Mouse (Mus musculus): Measurements from ENCODE around the gene Wdr41. TPM values are rescaled to one million over a fixed set of nuclear protein-coding genes. Genes with fewer than 3 reads are reported as not detected.

Wdr41 gene
- polyA plus RNA-seq, 1 experiment from 2014 or later: 7.4 TPM

- 61% methylated on average over 1 of the region's 1 CpGs for WGBS (ENCODE audit: insufficient replicate concordance)
- no peak for ATAC-seq
- no peaks in the 10 kb centered on the region for H3K9me3 ChIP-seq (ENCODE audit: low read length)
- H3K4me1 ChIP-seq (ENCODE audit: insufficient read depth): no peaks in the 10 kb centered on the region
- H3K4me2 ChIP-seq (ENCODE audit: low read depth, low read length): no peak overlapping the region
- no peaks in the 10 kb centered on the region for H3K36me3 ChIP-seq (replicated peaks; ENCODE audit: insufficient read depth, low read length)
- no peak overlapping the region for H3K4me3 ChIP-seq (ENCODE audit: low read depth, low read length)
- DNase-seq: no peak
- H3K27me3 ChIP-seq (ENCODE audit: insufficient read depth, low read length): no peaks in the 10 kb centered on the region
- H3K9ac ChIP-seq (replicated peaks): no peak overlapping the region
- no peak overlapping the region for H3K27ac ChIP-seq (ENCODE audit: low read depth)
- no peak for TF ChIP-seq EP300 (IDR thresholded peaks at IDR 0.05; ENCODE audit: low read depth)
- TF ChIP-seq CTCF (IDR thresholded peaks at IDR 0.05; ENCODE audit: low read depth): peak; percentile 35
Observed at GRCm38 (mm10) chr13:94957965-94958364, 18.2 kb upstream of the Wdr41 start.

- Histone ChIP-seq H3K4me1 (ENCODE audit: insufficient read depth) (no peaks in the 10 kb centered on the region), H3K9me3 (ENCODE audit: low read length) (no peaks in the 10 kb centered on the region), H3K4me3 (ENCODE audit: low read depth, low read length) (no peak overlapping the region), H3K27me3 (ENCODE audit: insufficient read depth, low read length) (no peaks in the 10 kb centered on the region), H3K27ac (ENCODE audit: low read depth) (no peak overlapping the region), H3K4me2 (ENCODE audit: low read depth, low read length) (no peak overlapping the region), H3K36me3 (replicated peaks; ENCODE audit: insufficient read depth, low read length) (no peaks in the 10 kb centered on the region), H3K9ac (replicated peaks) (no peak overlapping the region)
- 77% methylated on average over 9 of the region's 9 CpGs for WGBS (ENCODE audit: insufficient replicate concordance)
- ATAC-seq (no peak), DNase-seq (no peak)
- TF ChIP-seq EP300 (IDR thresholded peaks at IDR 0.05; ENCODE audit: low read depth): no peak
- no peak for TF ChIP-seq CTCF (IDR thresholded peaks at IDR 0.05; ENCODE audit: low read depth)
Observed at GRCm38 (mm10) chr13:94969992-94970553, 6.1 kb upstream of the Wdr41 start.

- H3K9me3 ChIP-seq (ENCODE audit: low read length): no peaks in the 10 kb centered on the region
- H3K4me1 ChIP-seq (ENCODE audit: insufficient read depth): peaks cover 7% of the 10 kb centered on the region
- H3K27me3 ChIP-seq (ENCODE audit: insufficient read depth, low read length): no peaks in the 10 kb centered on the region
- no peak for TF ChIP-seq CTCF (IDR thresholded peaks at IDR 0.05; ENCODE audit: low read depth)
- H3K27ac ChIP-seq (ENCODE audit: low read depth): no peak overlapping the region
- WGBS (ENCODE audit: insufficient replicate concordance): 21% methylated on average over 9 of the region's 9 CpGs
- no peak for DNase-seq
- no peaks in the 10 kb centered on the region for H3K36me3 ChIP-seq (replicated peaks; ENCODE audit: insufficient read depth, low read length)
- 0 out of 2 replicates have a peak overlapping the region, but pooled peaks have one; percentile 83 for H3K9ac ChIP-seq (replicated peaks)
- peak overlapping the region; percentile 76 for H3K4me3 ChIP-seq (ENCODE audit: low read depth, low read length)
- H3K4me2 ChIP-seq (ENCODE audit: low read depth, low read length): peak overlapping the region; percentile 78
- ATAC-seq: no peak
Observed at GRCm38 (mm10) chr13:94975828-94976218, 321 bp upstream of the Wdr41 start.

- Histone ChIP-seq H3K9ac (replicated peaks) (no peak overlapping the region), H3K9me3 (ENCODE audit: low read length) (no peaks in the 10 kb centered on the region), H3K36me3 (replicated peaks; ENCODE audit: insufficient read depth, low read length) (peaks cover 10% of the 10 kb centered on the region), H3K4me2 (ENCODE audit: low read depth, low read length) (no peak overlapping the region), H3K4me3 (ENCODE audit: low read depth, low read length) (no peak overlapping the region), H3K4me1 (ENCODE audit: insufficient read depth) (peaks cover 7% of the 10 kb centered on the region), H3K27ac (ENCODE audit: low read depth) (no peak overlapping the region), H3K27me3 (ENCODE audit: insufficient read depth, low read length) (no peaks in the 10 kb centered on the region)
- DNase-seq: no peak
- no peak for TF ChIP-seq EP300 (IDR thresholded peaks at IDR 0.05; ENCODE audit: low read depth)
- TF ChIP-seq CTCF (IDR thresholded peaks at IDR 0.05; ENCODE audit: low read depth): no peak
- 65% methylated on average over 7 of the region's 7 CpGs for WGBS (ENCODE audit: insufficient replicate concordance)
- no peak for ATAC-seq
Observed at GRCm38 (mm10) chr13:94979081-94979480, 2.9 kb downstream of the Wdr41 start.

- no peak overlapping the region for H3K4me2 ChIP-seq (ENCODE audit: low read depth, low read length)
- H3K27me3 ChIP-seq (ENCODE audit: insufficient read depth, low read length): no peaks in the 10 kb centered on the region
- DNase-seq (no peak), ATAC-seq (peak; percentile 36; the same call in 1 of the 2 replicates)
- no peak overlapping the region for H3K27ac ChIP-seq (ENCODE audit: low read depth)
- 57% methylated on average over 5 of the region's 5 CpGs for WGBS (ENCODE audit: insufficient replicate concordance)
- no peaks in the 10 kb centered on the region for H3K36me3 ChIP-seq (replicated peaks; ENCODE audit: insufficient read depth, low read length)
- H3K4me1 ChIP-seq (ENCODE audit: insufficient read depth): no peaks in the 10 kb centered on the region
- no peak overlapping the region for H3K9ac ChIP-seq (replicated peaks)
- no peaks in the 10 kb centered on the region for H3K9me3 ChIP-seq (ENCODE audit: low read length)
- TF ChIP-seq EP300 (IDR thresholded peaks at IDR 0.05; ENCODE audit: low read depth) (no peak), CTCF (IDR thresholded peaks at IDR 0.05; ENCODE audit: low read depth) (no peak)
- H3K4me3 ChIP-seq (ENCODE audit: low read depth, low read length): no peak overlapping the region
Observed at GRCm38 (mm10) chr13:94990516-94990915, 14.4 kb downstream of the Wdr41 start.

- WGBS (ENCODE audit: insufficient replicate concordance): 54% methylated on average over 8 of the region's 8 CpGs
- DNase-seq: no peak
- no peak for TF ChIP-seq EP300 (IDR thresholded peaks at IDR 0.05; ENCODE audit: low read depth)
- TF ChIP-seq CTCF (IDR thresholded peaks at IDR 0.05; ENCODE audit: low read depth): no peak
Observed at GRCm38 (mm10) chr13:95007281-95007680, 31.1 kb downstream of the Wdr41 start.

GRCm38 (mm10) chr13:95009261-95009660 lies 33.1 kb downstream of the Wdr41 start:
- Histone ChIP-seq H3K4me1 (ENCODE audit: insufficient read depth) (no peaks in the 10 kb centered on the region), H3K9ac (replicated peaks) (no peak overlapping the region), H3K27ac (ENCODE audit: low read depth) (no peak overlapping the region), H3K9me3 (ENCODE audit: low read length) (no peaks in the 10 kb centered on the region), H3K4me2 (ENCODE audit: low read depth, low read length) (no peak overlapping the region), H3K36me3 (replicated peaks; ENCODE audit: insufficient read depth, low read length) (peaks cover 6% of the 10 kb centered on the region), H3K27me3 (ENCODE audit: insufficient read depth, low read length) (no peaks in the 10 kb centered on the region), H3K4me3 (ENCODE audit: low read depth, low read length) (no peak overlapping the region)
- ATAC-seq (no peak), DNase-seq (no peak)
- 80% methylated on average over 7 of the region's 7 CpGs for WGBS (ENCODE audit: insufficient replicate concordance)
- no peak for TF ChIP-seq CTCF (IDR thresholded peaks at IDR 0.05; ENCODE audit: low read depth)
- TF ChIP-seq EP300 (IDR thresholded peaks at IDR 0.05; ENCODE audit: low read depth): no peak

More at GRCm38 (mm10) chr13:95007281-95007680, 31.1 kb downstream of the Wdr41 start:
- Histone ChIP-seq H3K9ac (replicated peaks) (no peak overlapping the region), H3K4me3 (ENCODE audit: low read depth, low read length) (no peak overlapping the region), H3K27me3 (ENCODE audit: insufficient read depth, low read length) (no peaks in the 10 kb centered on the region), H3K36me3 (replicated peaks; ENCODE audit: insufficient read depth, low read length) (peaks cover 6% of the 10 kb centered on the region), H3K4me2 (ENCODE audit: low read depth, low read length) (no peak overlapping the region), H3K27ac (ENCODE audit: low read depth) (no peak overlapping the region), H3K4me1 (ENCODE audit: insufficient read depth) (no peaks in the 10 kb centered on the region), H3K9me3 (ENCODE audit: low read length) (no peaks in the 10 kb centered on the region)
- ATAC-seq: no peak

Data from liver, postnatal 0 days (tissue).